Mouse (Mus musculus): ENCODE measurements around the gene Trabd2b. TPM values are rescaled to one million over a fixed set of nuclear protein-coding genes. Genes with fewer than 3 reads are reported as not detected.

Trabd2b gene
- polyA plus RNA-seq, 1 experiment from 2014 or later = 0.58 TPM

DNA sequence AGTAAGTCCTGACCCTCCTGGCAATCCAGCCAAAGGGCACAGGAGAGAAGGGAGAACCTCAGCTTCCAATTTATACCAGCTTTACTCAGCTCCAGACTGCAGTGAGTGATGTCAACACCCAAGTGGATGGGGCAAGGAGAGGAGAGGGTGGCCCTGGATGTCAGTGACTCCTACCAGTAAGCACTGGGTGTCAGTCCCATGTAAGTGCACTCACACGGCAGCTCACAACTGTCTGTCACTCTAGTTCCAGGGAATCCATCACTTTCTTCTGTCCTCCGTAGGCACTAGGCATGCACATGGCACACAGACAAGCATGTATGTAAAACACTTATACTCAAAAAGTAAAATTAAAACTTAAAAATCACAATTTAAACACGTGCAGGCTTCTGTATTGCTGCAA lies 113.4 kb downstream of the Trabd2b start:
- Histone ChIP-seq H3K27ac (ENCODE audit: low read length) (no peak overlapping the region), H3K4me2 (ENCODE audit: low read length) (no peak overlapping the region), H3K9me3 (replicated peaks; ENCODE audit: control insufficient read depth, low read length, poor library complexity, severe bottlenecking) (no peaks in the 10 kb centered on the region), H3K27me3 (ENCODE audit: control insufficient read depth, insufficient read depth, low read depth, low read length) (no peaks in the 10 kb centered on the region), H3K4me1 (ENCODE audit: control insufficient read depth, insufficient read depth, low read length) (no peaks in the 10 kb centered on the region), H3K9ac (ENCODE audit: low read depth, low read length) (no peak overlapping the region), H3K4me3 (ENCODE audit: low read depth, low read length) (no peak overlapping the region), H3K36me3 (ENCODE audit: control insufficient read depth, insufficient read depth, low read length) (no peaks in the 10 kb centered on the region)
- WGBS = 88% methylated on average over 3 of the region's 3 CpGs
- no peak for ATAC-seq

- ATAC-seq = no peak
- Histone ChIP-seq H3K36me3 (ENCODE audit: control insufficient read depth, insufficient read depth, low read length) (no peaks in the 10 kb centered on the region), H3K4me1 (ENCODE audit: control insufficient read depth, insufficient read depth, low read length) (no peaks in the 10 kb centered on the region), H3K4me2 (ENCODE audit: low read length) (no peak overlapping the region), H3K9me3 (replicated peaks; ENCODE audit: control insufficient read depth, low read length, poor library complexity, severe bottlenecking) (no peaks in the 10 kb centered on the region), H3K27me3 (ENCODE audit: control insufficient read depth, insufficient read depth, low read depth, low read length) (no peaks in the 10 kb centered on the region), H3K9ac (ENCODE audit: low read depth, low read length) (no peak overlapping the region), H3K4me3 (ENCODE audit: low read depth, low read length) (no peak overlapping the region), H3K27ac (ENCODE audit: low read length) (no peak overlapping the region)
- WGBS = 85% methylated on average over 5 of the region's 5 CpGs
Measured at GRCm38 (mm10) chr4:114523335-114524188, 117.0 kb downstream of the Trabd2b start.

GRCm38 (mm10) chr4:114531591-114531990 lies 125.1 kb downstream of the Trabd2b start:
- no peak for ATAC-seq
- 42% methylated on average over 6 of the region's 6 CpGs for WGBS
- Histone ChIP-seq H3K27me3 (ENCODE audit: control insufficient read depth, insufficient read depth, low read depth, low read length) (no peaks in the 10 kb centered on the region), H3K4me1 (ENCODE audit: control insufficient read depth, insufficient read depth, low read length) (no peaks in the 10 kb centered on the region), H3K4me2 (ENCODE audit: low read length) (no peak overlapping the region), H3K9ac (ENCODE audit: low read depth, low read length) (no peak overlapping the region), H3K36me3 (ENCODE audit: control insufficient read depth, insufficient read depth, low read length) (no peaks in the 10 kb centered on the region), H3K4me3 (ENCODE audit: low read depth, low read length) (no peak overlapping the region), H3K9me3 (replicated peaks; ENCODE audit: control insufficient read depth, low read length, poor library complexity, severe bottlenecking) (no peaks in the 10 kb centered on the region), H3K27ac (ENCODE audit: low read length) (no peak overlapping the region)

- Histone ChIP-seq H3K27ac (ENCODE audit: low read length) (no peak overlapping the region), H3K9me3 (replicated peaks; ENCODE audit: control insufficient read depth, low read length, poor library complexity, severe bottlenecking) (no peaks in the 10 kb centered on the region), H3K36me3 (ENCODE audit: control insufficient read depth, insufficient read depth, low read length) (no peaks in the 10 kb centered on the region), H3K4me2 (ENCODE audit: low read length) (no peak overlapping the region), H3K9ac (ENCODE audit: low read depth, low read length) (no peak overlapping the region), H3K4me3 (ENCODE audit: low read depth, low read length) (no peak overlapping the region), H3K27me3 (ENCODE audit: control insufficient read depth, insufficient read depth, low read depth, low read length) (no peaks in the 10 kb centered on the region), H3K4me1 (ENCODE audit: control insufficient read depth, insufficient read depth, low read length) (no peaks in the 10 kb centered on the region)
- WGBS = 87% methylated on average over 4 of the region's 4 CpGs
- ATAC-seq = no peak
Measured at GRCm38 (mm10) chr4:114533894-114534754, 127.6 kb downstream of the Trabd2b start.

DNA sequence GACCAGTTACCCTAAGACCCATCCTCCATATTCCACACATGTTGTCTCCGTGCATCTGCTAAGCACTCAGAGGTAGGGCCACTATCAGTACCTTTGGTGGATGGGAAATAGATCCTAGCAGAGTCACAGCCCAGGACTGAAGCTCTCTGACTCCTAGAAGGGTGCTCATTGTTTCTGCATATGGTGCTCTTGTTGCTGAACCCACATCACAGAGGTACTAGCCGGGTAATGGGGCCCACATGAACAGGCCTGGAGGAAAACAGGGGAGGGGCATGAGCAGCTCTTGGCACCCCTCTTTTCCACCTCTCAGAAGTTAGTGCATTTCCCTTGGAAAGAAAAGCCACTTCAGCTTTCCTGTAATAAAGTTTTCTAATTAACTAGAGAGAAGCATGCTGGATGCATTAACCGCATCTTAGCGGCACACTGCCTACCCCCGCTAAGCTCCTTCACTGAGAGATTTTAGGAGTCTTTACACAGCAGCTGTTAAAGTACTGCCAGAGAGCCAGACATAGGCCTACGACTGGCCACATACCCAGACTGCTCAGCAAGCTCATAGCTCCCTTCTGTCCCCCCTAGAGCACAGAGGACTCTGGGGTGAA lies 131.0 kb downstream of the Trabd2b start:
- Histone ChIP-seq H3K9me3 (replicated peaks; ENCODE audit: control insufficient read depth, low read length, poor library complexity, severe bottlenecking) (no peaks in the 10 kb centered on the region), H3K9ac (ENCODE audit: low read depth, low read length) (no peak overlapping the region), H3K36me3 (ENCODE audit: control insufficient read depth, insufficient read depth, low read length) (no peaks in the 10 kb centered on the region), H3K27ac (ENCODE audit: low read length) (no peak overlapping the region), H3K4me1 (ENCODE audit: control insufficient read depth, insufficient read depth, low read length) (no peaks in the 10 kb centered on the region), H3K4me3 (ENCODE audit: low read depth, low read length) (no peak overlapping the region), H3K27me3 (ENCODE audit: control insufficient read depth, insufficient read depth, low read depth, low read length) (no peaks in the 10 kb centered on the region), H3K4me2 (ENCODE audit: low read length) (no peak overlapping the region)
- no peak for ATAC-seq
- WGBS = 80% methylated on average over 6 of the region's 6 CpGs

DNA sequence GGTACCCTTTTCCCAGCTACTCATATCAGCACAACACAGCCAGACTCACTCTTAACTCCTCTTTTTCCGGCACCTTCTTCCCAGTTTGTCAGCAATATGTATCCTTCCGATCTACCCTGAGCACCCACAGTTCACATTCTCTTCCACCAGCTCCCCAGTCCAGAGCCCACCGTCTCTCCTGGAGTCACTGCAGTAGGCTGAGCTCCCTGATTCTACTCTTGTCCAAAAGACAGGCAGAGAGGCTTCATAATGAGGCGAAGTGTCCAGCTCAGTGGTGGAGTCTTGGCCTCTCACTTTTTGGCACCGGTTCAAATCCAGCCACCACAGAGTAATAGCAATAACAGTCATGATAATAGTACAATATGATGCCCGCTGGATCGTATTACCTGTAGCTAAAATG lies 133.5 kb downstream of the Trabd2b start:
- ATAC-seq = no peak
- Histone ChIP-seq H3K4me3 (ENCODE audit: low read depth, low read length) (no peak overlapping the region), H3K9ac (ENCODE audit: low read depth, low read length) (no peak overlapping the region), H3K4me1 (ENCODE audit: control insufficient read depth, insufficient read depth, low read length) (no peaks in the 10 kb centered on the region), H3K27me3 (ENCODE audit: control insufficient read depth, insufficient read depth, low read depth, low read length) (no peaks in the 10 kb centered on the region), H3K36me3 (ENCODE audit: control insufficient read depth, insufficient read depth, low read length) (no peaks in the 10 kb centered on the region), H3K4me2 (ENCODE audit: low read length) (no peak overlapping the region), H3K27ac (ENCODE audit: low read length) (no peak overlapping the region), H3K9me3 (replicated peaks; ENCODE audit: control insufficient read depth, low read length, poor library complexity, severe bottlenecking) (no peaks in the 10 kb centered on the region)
- 97% methylated on average over 7 of the region's 7 CpGs for WGBS

- H3K4me2 ChIP-seq (ENCODE audit: low read length) = no peak overlapping the region
Measured at GRCm38 (mm10) chr4:114541221-114541620, 134.7 kb downstream of the Trabd2b start.

DNA sequence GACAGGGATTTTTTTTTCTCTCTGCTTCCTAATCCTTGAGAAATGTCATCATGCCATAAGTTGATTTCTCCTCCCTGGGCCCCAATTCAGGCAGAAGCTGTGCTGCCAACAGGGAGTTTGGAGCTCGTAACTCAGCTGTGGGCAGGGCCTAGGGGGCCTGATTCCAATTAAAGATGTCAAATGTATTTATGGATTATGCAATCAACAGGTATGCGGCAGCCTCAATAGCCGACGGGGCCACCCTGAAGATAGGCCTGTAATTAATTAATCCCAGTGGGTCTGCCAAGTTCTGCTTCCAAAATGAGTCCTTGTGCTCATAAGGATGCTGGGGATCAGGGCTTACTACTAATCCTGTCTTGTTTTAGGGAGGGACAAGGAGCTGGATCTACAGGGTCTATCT lies 135.6 kb downstream of the Trabd2b start:
- Histone ChIP-seq H3K27me3 (ENCODE audit: control insufficient read depth, insufficient read depth, low read depth, low read length) (no peaks in the 10 kb centered on the region), H3K9me3 (replicated peaks; ENCODE audit: control insufficient read depth, low read length, poor library complexity, severe bottlenecking) (no peaks in the 10 kb centered on the region), H3K4me3 (ENCODE audit: low read depth, low read length) (no peak overlapping the region), H3K4me1 (ENCODE audit: control insufficient read depth, insufficient read depth, low read length) (no peaks in the 10 kb centered on the region), H3K9ac (ENCODE audit: low read depth, low read length) (no peak overlapping the region), H3K27ac (ENCODE audit: low read length) (no peak overlapping the region), H3K4me2 (ENCODE audit: low read length) (no peak overlapping the region), H3K36me3 (ENCODE audit: control insufficient read depth, insufficient read depth, low read length) (no peaks in the 10 kb centered on the region)
- no peak for ATAC-seq
- WGBS = 63% methylated on average over 4 of the region's 4 CpGs

More at GRCm38 (mm10) chr4:114541221-114541620, 134.7 kb downstream of the Trabd2b start:
- Histone ChIP-seq H3K36me3 (ENCODE audit: control insufficient read depth, insufficient read depth, low read length) (no peaks in the 10 kb centered on the region), H3K27me3 (ENCODE audit: control insufficient read depth, insufficient read depth, low read depth, low read length) (no peaks in the 10 kb centered on the region), H3K9me3 (replicated peaks; ENCODE audit: control insufficient read depth, low read length, poor library complexity, severe bottlenecking) (no peaks in the 10 kb centered on the region), H3K27ac (ENCODE audit: low read length) (no peak overlapping the region), H3K9ac (ENCODE audit: low read depth, low read length) (no peak overlapping the region), H3K4me3 (ENCODE audit: low read depth, low read length) (no peak overlapping the region), H3K4me1 (ENCODE audit: control insufficient read depth, insufficient read depth, low read length) (no peaks in the 10 kb centered on the region)
- ATAC-seq = no peak
- WGBS = 80% methylated on average over 1 of the region's 1 CpGs

Data from midbrain, embryonic 16.5 days (tissue).